In the genomic region with DNA sequence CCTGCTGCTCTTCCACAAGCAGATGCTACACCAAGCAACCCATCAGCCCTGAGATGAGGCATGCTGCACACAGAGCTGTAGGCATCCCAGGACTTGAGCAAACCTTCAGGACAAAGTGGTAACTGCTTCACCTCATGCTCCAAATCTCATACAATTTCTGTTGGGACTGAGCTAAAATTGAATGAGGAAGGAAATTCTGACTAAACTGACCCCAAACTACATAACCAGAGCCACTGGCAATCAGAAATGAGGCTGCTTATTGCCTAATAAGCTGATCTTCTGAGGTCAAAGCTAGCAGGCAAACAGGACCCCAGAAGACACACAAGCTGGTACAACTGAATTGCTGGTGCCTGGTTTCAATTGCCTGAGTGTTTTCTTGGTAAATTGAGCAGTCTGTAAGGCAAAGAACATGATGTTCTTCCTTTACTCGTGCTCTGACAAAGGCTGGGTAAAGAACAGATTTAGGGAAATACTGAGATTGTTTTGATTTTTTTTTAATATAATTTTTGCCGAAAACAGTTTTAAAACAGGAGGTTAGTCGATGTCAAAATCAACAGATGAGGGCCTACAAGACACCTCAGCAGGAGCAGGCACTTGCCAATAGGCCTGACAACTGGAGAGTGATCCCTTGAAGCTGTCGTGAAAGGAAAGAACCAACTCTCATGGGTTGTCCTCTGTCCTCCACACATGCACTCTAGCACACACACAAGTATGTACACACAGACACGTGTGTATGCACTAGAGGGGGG, we compare ENCODE assay signal across 25 mouse cellular contexts.
DNase-seq lines count a peak whose midpoint lies in the region; ATAC-seq and TF ChIP-seq lines count a peak whose summit lies in the region.
"Had no signal": no experiment of that assay in that cellular context is flagged by ENCODE, and none has a peak within 500 bp of the region (broad histone marks: within the 10 kb centered on the region; RNA-seq: fewer than 3 reads in every experiment).

No protein-coding gene starts in this region.

- H3K27me3 ChIP-seq in heart, embryonic 10.5 days (ENCODE audit: insufficient read depth, poor library complexity, severe bottlenecking): no peaks in the 10 kb centered on the region
- H3K27me3 ChIP-seq: CH12.LX; forebrain, embryonic 13.5 days; hindbrain, embryonic 13.5 days; liver, embryonic 12.5 days; megakaryocyte, embryonic 14.5 days; midbrain, embryonic 12.5 days had no signal

- 80% methylated on average over 5 of the region's 5 CpGs for WGBS in heart, embryonic 10.5 days

- peaks cover 27% of the 10 kb centered on the region for H3K4me1 ChIP-seq in bone marrow macrophage, adult 2 months (ENCODE audit: control insufficient read depth, insufficient read depth, low read length)
- no peaks in the 10 kb centered on the region for H3K4me1 ChIP-seq in heart, embryonic 10.5 days
- H3K4me1 ChIP-seq: forebrain, embryonic 13.5 days; hindbrain, embryonic 13.5 days; liver, embryonic 12.5 days; megakaryocyte, embryonic 14.5 days; midbrain, embryonic 12.5 days had no signal

- peak overlapping the region; percentile 49 for H3K27ac ChIP-seq in bone marrow macrophage, adult 2 months (ENCODE audit: insufficient read depth, low read depth, low read length)
- H3K27ac ChIP-seq in heart, embryonic 10.5 days: no peak overlapping the region
- H3K27ac ChIP-seq: forebrain, embryonic 13.5 days; hindbrain, embryonic 13.5 days; kidney, postnatal 0 days; liver, embryonic 12.5 days; midbrain, embryonic 12.5 days had no signal

- TF ChIP-seq POLR2A in bone marrow macrophage, adult 2 months (IDR thresholded peaks at IDR 0.05; ENCODE audit: borderline replicate concordance, low read depth, low read length): no peak

- no peak for TF ChIP-seq CTCF in bone marrow macrophage, adult 2 months (IDR thresholded peaks at IDR 0.05; ENCODE audit: low read depth, low read length)

- DNase-seq in 416B (ENCODE audit: low read depth): peak; percentile 83
- peak; percentile 25 for DNase-seq in lung, postnatal 10 days
- no peak for DNase-seq in heart, embryonic 10.5 days (ENCODE audit: low spot score)
- no peak for DNase-seq in neural tube, embryonic 10.5 days (ENCODE audit: extremely low spot score, low spot score)
- DNase-seq: adrenal gland, postnatal 10 days; cerebellum, adult 11 months; cerebellum, postnatal 10 days; gastrocnemius, postnatal 14 days; heart, adult 11 months; heart, postnatal 36 days; kidney, adult 8-10 months; kidney, postnatal 4 days; layer of hippocampus, adult 9-11 months; retina, postnatal 1 day; right cerebral cortex, postnatal 14 days had no signal

- no peaks in the 10 kb centered on the region for H3K36me3 ChIP-seq in heart, embryonic 10.5 days
- H3K36me3 ChIP-seq: hindbrain, embryonic 13.5 days; liver, embryonic 12.5 days; midbrain, embryonic 12.5 days had no signal

- H3K9me3 ChIP-seq in heart, embryonic 10.5 days: no peaks in the 10 kb centered on the region
- H3K9me3 ChIP-seq: forebrain, embryonic 13.5 days; hindbrain, embryonic 13.5 days; liver, embryonic 12.5 days; megakaryocyte, embryonic 14.5 days; midbrain, embryonic 12.5 days had no signal

- peak; percentile 73 for ATAC-seq in megakaryocyte, adult 5-6 weeks (ENCODE audit: poor library complexity, severe bottlenecking)
- ATAC-seq: forebrain, embryonic 13.5 days; intestine, embryonic 16.5 days; liver, embryonic 12.5 days had no signal

- H3K4me3 ChIP-seq in bone marrow macrophage, adult 2 months (ENCODE audit: insufficient read depth, low read length): no peak overlapping the region
- H3K4me3 ChIP-seq in heart, embryonic 10.5 days: no peak overlapping the region
- H3K4me3 ChIP-seq: forebrain, embryonic 13.5 days; hindbrain, embryonic 13.5 days; liver, embryonic 12.5 days; megakaryocyte, embryonic 14.5 days; midbrain, embryonic 12.5 days had no signal

Comparison
In these comparisons a context has a peak if more than half of its experiments do, and no peak if none do; other contexts are left out.
1. DNase-seq: peak in 416B (single experiment) and lung, postnatal 10 days (single experiment); none in heart, embryonic 10.5 days (single experiment) and neural tube, embryonic 10.5 days (single experiment).